Mouse (Mus musculus) midbrain, embryonic 16.5 days (tissue): Measurements from ENCODE around the gene Prl7a1. TPM values are rescaled to one million over a fixed set of nuclear protein-coding genes. Genes with fewer than 3 reads are reported as not detected.

Source experiments
- ATAC-seq: fragments of 200-750 bp; cut with Nextera tagmentation; 2 replicates; pipeline ENCODE4 v1.8.0; 2017; ENCODE audit warnings: moderate TSS enrichment
- H3K27ac ChIP-seq: fragments of 300-500 bp; sonication (generic); 2 replicates; pipeline ENCODE4 v1.5.1; 2014; ENCODE audit warnings: mild to moderate bottlenecking, low read length, mixed read lengths
- H3K27me3 ChIP-seq: fragments of 300-500 bp; sonication (generic); 2 replicates; pipeline ENCODE4 v1.6.1; 2014; ENCODE audit warnings: low read depth, low read length, mixed read lengths; ENCODE audit not compliant: control insufficient read depth, insufficient read depth
- H3K36me3 ChIP-seq: fragments of 300-500 bp; sonication (generic); 2 replicates; pipeline ENCODE4 v1.6.1; 2014; ENCODE audit warnings: mild to moderate bottlenecking, low read length, moderate library complexity, mixed read lengths; ENCODE audit not compliant: control insufficient read depth, insufficient read depth
- H3K4me1 ChIP-seq: fragments of 300-500 bp; sonication (generic); 2 replicates; pipeline ENCODE4 v1.6.1; 2014; ENCODE audit warnings: mild to moderate bottlenecking, low read length, mixed read lengths; ENCODE audit not compliant: control insufficient read depth, insufficient read depth
- H3K4me2 ChIP-seq: fragments of 300-500 bp; sonication (generic); 2 replicates; pipeline ENCODE4 v1.6.1; 2014; ENCODE audit warnings: mild to moderate bottlenecking, low read length, mixed read lengths
- H3K4me3 ChIP-seq: fragments of 300-500 bp; sonication (generic); 2 replicates; pipeline ENCODE4 v1.5.1; 2014; ENCODE audit warnings: low read depth, mild to moderate bottlenecking, low read length, moderate library complexity, mixed read lengths
- H3K9ac ChIP-seq: fragments of 300-500 bp; sonication (generic); 2 replicates; pipeline ENCODE4 v1.6.1; 2014; ENCODE audit warnings: low read depth, low read length, mixed read lengths
- H3K9me3 ChIP-seq: fragments of 300-500 bp; sonication (generic); replicated peaks from 2 replicates; pipeline ENCODE4 v1.6.1; 2014; ENCODE audit warnings: mild to moderate bottlenecking, low read length, mixed read lengths; ENCODE audit not compliant: control insufficient read depth, poor library complexity, severe bottlenecking
- WGBS: fragments of 180-500 bp; shearing (Covaris S2); extraction: QIAGEN DNeasy Blood & Tissue Kit; methylation state at CpG from one replicate; pipeline ENCODE4 v1.1.7; 2014; 5-methylcytosine and 5-hydroxymethylcytosine counted together
- polyA plus RNA-seq: library from polyadenylated mRNA; unstranded; fragments of >200 nt; fragmentation: Nextera tagmentation; extraction: Ambion mirVana; gene quantifications from 2 replicates; pipeline ENCODE4 v1.2.1, GENCODE M21; 2015

The Prl7a1 gene
- polyA plus RNA-seq: not detected in 2 replicates

DNA sequence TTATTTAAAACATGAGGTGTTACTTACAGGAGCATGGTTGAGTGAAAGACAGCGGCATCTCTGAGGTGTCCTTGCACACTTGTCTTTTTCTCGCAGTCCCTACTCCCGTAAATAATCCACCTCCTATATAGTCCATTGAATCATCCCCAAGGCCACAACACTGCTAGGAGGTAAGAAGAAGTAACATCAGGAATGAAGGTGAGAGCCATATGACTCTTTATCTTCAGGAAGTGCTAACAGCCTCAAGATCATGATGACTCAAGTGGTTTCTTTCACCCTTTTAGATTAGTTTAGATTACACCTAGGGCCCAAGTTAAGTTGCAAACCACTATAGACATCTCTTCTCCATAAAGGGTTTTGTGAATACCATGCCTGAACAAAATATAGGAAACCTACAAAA is at the start of gene Prl7a1:
TSS of gene Prl7a1 (minus strand) at position 101 of the 400 bp plus-strand sequence.
- Histone ChIP-seq H3K27ac (no peak within 1 kb of the TSS), H3K4me1 (no peaks in the 10 kb centered on the region), H3K27me3 (no peaks in the 10 kb centered on the region), H3K9me3 (no peaks in the 10 kb centered on the region), H3K36me3 (no peaks in the 10 kb centered on the region), H3K4me3 (no peak within 1 kb of the TSS), H3K4me2 (no peak within 1 kb of the TSS), H3K9ac (no peak within 1 kb of the TSS)
- WGBS: 94% methylated on average over 3 of the region's 3 CpGs
- ATAC-seq: no peak

DNA sequence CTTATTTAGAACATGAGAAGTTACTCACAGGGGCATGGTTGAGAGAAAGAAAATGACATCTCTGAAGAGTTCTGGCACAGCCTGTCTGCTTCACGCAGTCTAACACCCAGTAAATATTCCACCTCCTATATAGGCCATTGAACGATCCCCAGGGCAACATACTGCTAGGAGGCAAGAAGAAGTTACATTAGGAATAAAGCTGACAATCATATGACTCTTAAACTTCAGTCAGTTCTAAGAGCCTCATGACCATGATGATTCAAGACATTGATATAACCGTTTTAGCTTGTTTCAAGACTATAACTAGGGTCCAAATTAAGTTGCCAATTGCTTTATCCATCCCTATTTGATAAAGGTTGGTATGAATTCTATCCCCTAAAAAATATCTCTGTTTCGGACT is 25.6 kb upstream of the Prl7a1 start, which contains the start of gene Prl7a2:
TSS of gene Prl7a2 (minus strand) at position 101 of the 400 bp plus-strand sequence.
- H3K27ac ChIP-seq: no peak within 1 kb of the TSS
- no peak within 1 kb of the TSS for H3K4me3 ChIP-seq
- no peaks in the 10 kb centered on the region for H3K4me1 ChIP-seq
- no peaks in the 10 kb centered on the region for H3K36me3 ChIP-seq
- H3K4me2 ChIP-seq: no peak within 1 kb of the TSS
- no peaks in the 10 kb centered on the region for H3K27me3 ChIP-seq
- ATAC-seq: no peak
- no peaks in the 10 kb centered on the region for H3K9me3 ChIP-seq
- 85% methylated on average over 4 of the region's 4 CpGs for WGBS
- no peak within 1 kb of the TSS for H3K9ac ChIP-seq

DNA sequence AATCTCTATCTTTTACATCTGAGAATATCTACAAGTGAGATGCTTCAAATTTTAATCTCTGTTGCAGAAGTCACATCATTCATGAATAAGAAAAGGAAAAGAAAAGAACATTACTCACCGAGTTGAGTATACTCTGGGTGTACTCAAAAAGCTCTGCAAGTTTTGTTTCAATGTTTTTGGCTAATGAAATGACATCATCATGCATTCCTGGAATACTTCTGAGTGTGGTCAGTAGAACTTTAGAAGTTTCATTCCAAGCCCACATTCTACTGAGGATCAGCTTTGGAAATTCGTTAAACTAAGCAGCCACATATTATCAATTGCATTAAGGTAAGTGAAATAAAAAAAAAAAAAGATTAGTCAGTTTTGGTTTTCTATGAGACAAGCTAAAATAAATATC is 18.5 kb upstream of the Prl7a1 start:
- H3K27ac ChIP-seq: no peak overlapping the region
- ATAC-seq: no peak
- no peak overlapping the region for H3K9ac ChIP-seq
- no peaks in the 10 kb centered on the region for H3K9me3 ChIP-seq
- no peaks in the 10 kb centered on the region for H3K4me1 ChIP-seq
- WGBS: 91% methylated on average over 2 of the region's 2 CpGs
- H3K4me2 ChIP-seq: no peak overlapping the region
- H3K36me3 ChIP-seq: no peaks in the 10 kb centered on the region
- H3K4me3 ChIP-seq: no peak overlapping the region
- H3K27me3 ChIP-seq: no peaks in the 10 kb centered on the region

DNA sequence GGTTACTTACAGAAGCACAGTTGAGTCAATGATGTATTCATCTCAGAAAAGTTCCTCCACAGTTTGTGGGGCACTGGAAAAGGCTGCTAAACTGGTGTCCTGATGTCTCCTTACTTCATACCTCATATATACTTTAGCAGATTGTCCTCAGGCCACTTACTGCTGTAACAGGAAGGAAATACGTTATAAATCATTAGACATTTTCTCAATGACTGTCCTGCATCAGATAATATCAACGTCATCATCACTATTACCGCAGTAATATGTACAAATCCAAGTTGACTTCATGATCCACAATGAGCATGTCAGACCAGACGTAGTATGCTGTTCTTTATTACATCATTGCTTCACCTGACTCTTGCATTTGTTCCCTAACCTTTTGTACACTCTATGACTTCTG is 31.8 kb downstream of the Prl7a1 start, which contains the start of gene Prl7b1:
TSS of gene Prl7b1 (minus strand) at position 101 of the 400 bp plus-strand sequence.
- Histone ChIP-seq H3K4me2 (no peak within 1 kb of the TSS), H3K36me3 (no peaks in the 10 kb centered on the region), H3K9ac (no peak within 1 kb of the TSS), H3K27ac (no peak within 1 kb of the TSS), H3K9me3 (no peaks in the 10 kb centered on the region), H3K4me3 (no peak within 1 kb of the TSS), H3K4me1 (no peaks in the 10 kb centered on the region), H3K27me3 (no peaks in the 10 kb centered on the region)
- WGBS: 75% methylated on average over 4 of the region's 4 CpGs
- ATAC-seq: no peak

Other genes starting within 250 kb of the Prl7a1 start
- not detected in 2 replicates for gene Prl8a6, start 203.8 kb downstream of the Prl7a1 start, polyA plus RNA-seq
- gene Prl8a8, start 129.3 kb downstream of the Prl7a1 start, polyA plus RNA-seq: not detected in 2 replicates
- not detected in 2 replicates for gene Prl8a9, start 77.9 kb downstream of the Prl7a1 start, polyA plus RNA-seq
- not detected in 2 replicates for gene Prl8a1, start 60.3 kb downstream of the Prl7a1 start, polyA plus RNA-seq
- not detected in 2 replicates for gene Prl7b1, start 31.9 kb downstream of the Prl7a1 start, polyA plus RNA-seq
- gene Prl7a2, start 25.5 kb upstream of the Prl7a1 start, polyA plus RNA-seq: not detected in 2 replicates
- not detected in 2 replicates for gene Prl7d1, start 74.2 kb upstream of the Prl7a1 start, polyA plus RNA-seq
- gene Prl7c1, start 138.3 kb upstream of the Prl7a1 start, polyA plus RNA-seq: not detected in 2 replicates
- not detected in 2 replicates for gene Prl2a1, start 159.2 kb upstream of the Prl7a1 start, polyA plus RNA-seq
- gene Prl2c1, start 206.8 kb upstream of the Prl7a1 start, polyA plus RNA-seq: not detected in 2 replicates